Mouse (Mus musculus) spleen, postnatal 36 days (tissue): ENCODE results near the gene Kpna7.
"Not testable (repeated sequence)": the region's sequence is repeated elsewhere in the genome, so short reads cannot be mapped to it uniquely, and the experiment has no call there.

ENCODE experiments used
- DNase-seq, 2 experiments: peaks; one replicate each; pipeline ENCODE4 v3.0.0; 2022; ENCODE audit warnings: low spot score in 2 of 2, mixed read lengths in 1 of 2

The Kpna7 gene

GRCm38 (mm10) chr5:145102706-145103105 is 18.9 kb upstream of the Kpna7 start:
- DNase-seq: no peak

GRCm38 (mm10) chr5:145101451-145101850 is 17.6 kb upstream of the Kpna7 start:
- DNase-seq: not testable (repeated sequence)

GRCm38 (mm10) chr5:145100960-145101359 is 17.1 kb upstream of the Kpna7 start:
- no peak for DNase-seq

- no peak for DNase-seq
These were observed 14.6 kb upstream of the Kpna7 start for GRCm38 (mm10) chr5:145098340-145098821.

GRCm38 (mm10) chr5:145096195-145096594 is 12.4 kb upstream of the Kpna7 start:
- no peak for DNase-seq

GRCm38 (mm10) chr5:145089878-145090277 is 6.0 kb upstream of the Kpna7 start:
- no peak for DNase-seq

- DNase-seq: no peak
These were observed 4.4 kb upstream of the Kpna7 start for GRCm38 (mm10) chr5:145088186-145088585.

GRCm38 (mm10) chr5:145084822-145085221 is 992 bp upstream of the Kpna7 start:
- DNase-seq: no peak

- not testable (repeated sequence) for DNase-seq
These were observed 629 bp downstream of the Kpna7 start for GRCm38 (mm10) chr5:145083201-145083600.

GRCm38 (mm10) chr5:145081866-145082613 is 1.8 kb downstream of the Kpna7 start:
- DNase-seq: no peak

- DNase-seq: no peak
These were observed 8.7 kb downstream of the Kpna7 start for GRCm38 (mm10) chr5:145075081-145075480.

GRCm38 (mm10) chr5:145071342-145071741 is 12.5 kb downstream of the Kpna7 start:
- no peak for DNase-seq

GRCm38 (mm10) chr5:145069707-145070106 is 14.1 kb downstream of the Kpna7 start:
- peak; percentile 18 to 43 for DNase-seq

- DNase-seq: no peak
These were observed 15.0 kb downstream of the Kpna7 start for GRCm38 (mm10) chr5:145068863-145069262.

- DNase-seq: no peak
These were observed 19.0 kb downstream of the Kpna7 start for GRCm38 (mm10) chr5:145064765-145065340.

GRCm38 (mm10) chr5:145059524-145059923 is 24.3 kb downstream of the Kpna7 start:
- no peak for DNase-seq

GRCm38 (mm10) chr5:145058722-145059121 is 25.1 kb downstream of the Kpna7 start:
- no peak for DNase-seq

- DNase-seq: no peak
These were observed 25.9 kb downstream of the Kpna7 start for GRCm38 (mm10) chr5:145057907-145058306.

GRCm38 (mm10) chr5:145054187-145054586 is 29.6 kb downstream of the Kpna7 start:
- not testable (repeated sequence) for DNase-seq

GRCm38 (mm10) chr5:145042690-145043089 is 41.1 kb downstream of the Kpna7 start, which contains the start of gene 1700018F24Rik:
Gene 1700018F24Rik, plus strand, starts transcription at chr5:145042990.
- DNase-seq: not testable (repeated sequence)

GRCm38 (mm10) chr5:145041628-145042027 is 42.2 kb downstream of the Kpna7 start:
- DNase-seq: no peak

- not testable (repeated sequence) for DNase-seq
These were observed 51.4 kb downstream of the Kpna7 start, which contains the start of gene Gm4871 for GRCm38 (mm10) chr5:145032391-145032790. Gene Gm4871, minus strand, starts transcription at chr5:145032754.

- DNase-seq: not testable (repeated sequence)
These were observed 53.4 kb downstream of the Kpna7 start for GRCm38 (mm10) chr5:145030476-145030875.
